Mouse (Mus musculus) bone marrow macrophage, adult 2 months (primary cell): Measurements from ENCODE around the gene Ltn1.
A peak's percentile ranks its signal among the peaks of the same experiment; 100 is the strongest.

Experiments used
- CTCF ChIP-seq: IDR thresholded peaks from 2 replicates; pipeline ENCODE4 v1.5.1; 2012; ENCODE audit warnings: low read depth, mild to moderate bottlenecking, low read length, moderate library complexity
- POLR2A ChIP-seq: IDR thresholded peaks from 2 replicates; pipeline ENCODE4 v1.6.1; 2012; ENCODE audit warnings: mild to moderate bottlenecking, low read depth, low read length, borderline replicate concordance

DNA sequence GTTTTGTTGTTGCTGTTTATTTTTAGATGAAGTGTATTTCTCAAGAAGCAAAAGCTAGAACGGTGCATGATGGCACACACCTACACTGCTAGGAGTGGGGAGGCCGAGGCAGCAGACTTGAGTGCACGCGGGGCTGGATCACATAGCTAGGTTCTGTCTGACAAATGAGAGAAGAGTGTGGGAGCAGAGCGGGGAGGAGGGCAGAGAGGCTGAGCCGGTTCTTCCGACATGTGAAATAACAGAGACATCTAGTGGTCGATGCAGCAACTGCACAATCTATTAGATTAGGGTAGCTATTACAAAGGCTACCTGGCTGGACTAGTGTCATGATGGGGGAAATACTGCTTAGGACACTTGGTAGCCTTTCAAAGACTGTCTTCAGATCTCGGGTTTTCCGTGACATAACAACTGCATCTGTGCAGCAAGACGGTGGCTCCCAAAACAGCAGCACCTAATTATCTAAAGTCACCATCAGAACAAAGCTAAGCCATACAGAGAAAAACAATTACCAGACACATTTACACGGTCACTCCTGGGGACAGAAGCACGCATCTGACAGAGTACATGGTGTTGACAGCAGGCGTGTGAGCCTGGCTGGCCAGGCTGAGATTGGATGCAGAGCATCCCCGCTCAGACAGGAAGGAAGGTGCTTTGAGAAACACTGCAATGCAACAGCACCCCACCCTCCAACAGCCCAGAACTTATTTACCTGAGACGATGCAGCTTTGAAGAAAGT, 38.4 kb downstream of the Ltn1 start:
- TF ChIP-seq CTCF = peak; percentile 47; the same call in 1 of the 2 replicates
- TF ChIP-seq POLR2A = no peak
